Mouse (Mus musculus) lung, postnatal 0 days (tissue): ENCODE data around the gene Fam208b.
"Not testable (repeated sequence)": the region's sequence is repeated elsewhere in the genome, so short reads cannot be mapped to it uniquely, and the experiment has no call there.

Source experiments
- CTCF ChIP-seq: IDR thresholded peaks from 2 replicates; pipeline ENCODE4 v1.5.1; 2016; ENCODE audit warnings: antibody characterized with exemption, mild to moderate bottlenecking
- EP300 ChIP-seq: IDR thresholded peaks from 2 replicates; pipeline ENCODE4 v1.6.1; 2016; ENCODE audit warnings: antibody characterized with exemption, mild to moderate bottlenecking, control low read depth

DNA sequence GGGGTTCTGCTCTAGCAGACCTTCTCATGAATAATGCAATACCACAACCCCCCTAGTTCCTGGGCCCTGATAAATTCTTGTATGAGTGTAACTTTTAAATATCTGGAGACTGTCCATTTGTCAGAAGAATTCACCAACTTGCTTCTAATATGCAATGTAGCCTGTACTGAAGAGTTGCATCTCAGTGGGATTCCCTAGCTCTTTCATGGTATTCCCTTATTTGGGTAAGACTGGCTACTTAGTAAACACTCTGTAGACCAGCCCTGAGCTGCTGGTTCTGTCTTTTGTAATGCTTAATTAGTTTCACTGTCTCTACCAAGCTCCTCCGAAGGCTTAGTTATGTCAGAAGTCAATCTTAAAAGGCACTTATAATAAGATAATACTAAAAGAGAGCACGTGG is 79.7 kb downstream of the Fam208b start:
- TF ChIP-seq CTCF, EP300: not testable (repeated sequence)
